Mouse (Mus musculus): ENCODE measurements around the gene Birc3.
A peak's percentile ranks its signal among the peaks of the same experiment; 100 is the strongest.
"Not testable (repeated sequence)": the region's sequence is repeated elsewhere in the genome, so short reads cannot be mapped to it uniquely, and the experiment has no call there.

Gene Birc3

GRCm38 (mm10) chr9:7872775-7873439 lies at the start of gene Birc3:
TSS of gene Birc3 (minus strand) at chr9:7873186.
- peak; percentile 7 to 9 for DNase-seq

GRCm38 (mm10) chr9:7914925-7915324 lies 41.9 kb upstream of the Birc3 start:
- DNase-seq, result no peak

GRCm38 (mm10) chr9:7914487-7914886 lies 41.5 kb upstream of the Birc3 start:
- peak; percentile 25 to 34 for DNase-seq

GRCm38 (mm10) chr9:7913953-7914352 lies 41.0 kb upstream of the Birc3 start:
- no peak for DNase-seq

- DNase-seq, result no peak
These were observed 34.5 kb upstream of the Birc3 start for GRCm38 (mm10) chr9:7907351-7907985.

GRCm38 (mm10) chr9:7906564-7906963 lies 33.6 kb upstream of the Birc3 start:
- no peak for DNase-seq

- no peak for DNase-seq
These were observed 30.8 kb upstream of the Birc3 start for GRCm38 (mm10) chr9:7903825-7904224.

GRCm38 (mm10) chr9:7903262-7903661 lies 30.3 kb upstream of the Birc3 start:
- DNase-seq, result no peak

- DNase-seq, result no peak
These were observed 29.3 kb upstream of the Birc3 start for GRCm38 (mm10) chr9:7902311-7902710.

GRCm38 (mm10) chr9:7900965-7901364 lies 28.0 kb upstream of the Birc3 start:
- DNase-seq, result no peak

- DNase-seq, result peak; percentile 64 to 76
These were observed 24.5 kb upstream of the Birc3 start for GRCm38 (mm10) chr9:7897502-7897901.

GRCm38 (mm10) chr9:7891796-7892195 lies 18.8 kb upstream of the Birc3 start:
- DNase-seq, result not testable (repeated sequence)

- no peak for DNase-seq
These were observed 18.2 kb upstream of the Birc3 start for GRCm38 (mm10) chr9:7891177-7891576.

- DNase-seq, result no peak
These were observed 11.4 kb upstream of the Birc3 start for GRCm38 (mm10) chr9:7884346-7884745.

GRCm38 (mm10) chr9:7882304-7882865 lies 9.4 kb upstream of the Birc3 start:
- no peak for DNase-seq

- DNase-seq, result no peak
These were observed 675 bp upstream of the Birc3 start for GRCm38 (mm10) chr9:7873511-7874211.

GRCm38 (mm10) chr9:7872044-7872774 lies 777 bp downstream of the Birc3 start:
- no peak for DNase-seq

- DNase-seq, result no peak
These were observed 1.5 kb downstream of the Birc3 start for GRCm38 (mm10) chr9:7871316-7872043.

- no peak for DNase-seq
These were observed 2.2 kb downstream of the Birc3 start for GRCm38 (mm10) chr9:7870556-7871315.

- no peak for DNase-seq
These were observed 4.0 kb downstream of the Birc3 start for GRCm38 (mm10) chr9:7868838-7869491.

- DNase-seq, result no peak
These were observed 5.0 kb downstream of the Birc3 start for GRCm38 (mm10) chr9:7867981-7868380.
